Mouse (Mus musculus) liver, postnatal 0 days (tissue): ENCODE results near the gene Asic4. TPM values are rescaled to one million over a fixed set of nuclear protein-coding genes. Genes with fewer than 3 reads are reported as not detected.

Source experiments
- ATAC-seq: fragments of 200-750 bp; cut with Nextera tagmentation; 2 replicates; pipeline ENCODE4 v1.8.0; 2017; ENCODE audit warnings: mild to moderate bottlenecking, moderate library complexity
- DNase-seq: peaks from one replicate; pipeline ENCODE4 v3.0.0-alpha.2; 2016
- H3K27ac ChIP-seq: fragments of 300-500 bp; sonication (generic); 2 replicates; pipeline ENCODE4 v1.5.1; 2014; ENCODE audit warnings: antibody characterized with exemption, moderate library complexity, mild to moderate bottlenecking, low read depth
- H3K27me3 ChIP-seq: fragments of 300-500 bp; sonication (generic); 2 replicates; pipeline ENCODE4 v1.6.1; 2014; ENCODE audit warnings: low read length, control low read depth, mixed read lengths; ENCODE audit not compliant: insufficient read depth
- H3K36me3 ChIP-seq: fragments of 300-500 bp; sonication (generic); replicated peaks from 2 replicates; pipeline ENCODE4 v1.6.1; 2014; ENCODE audit warnings: mild to moderate bottlenecking, control low read depth, low read length, moderate library complexity, mixed read lengths; ENCODE audit not compliant: insufficient read depth
- H3K4me1 ChIP-seq: fragments of 300-500 bp; sonication (generic); 2 replicates; pipeline ENCODE4 v1.6.1; 2014; ENCODE audit warnings: antibody characterized with exemption, mild to moderate bottlenecking, control low read depth; ENCODE audit not compliant: insufficient read depth
- H3K4me2 ChIP-seq: fragments of 300-500 bp; sonication (generic); 2 replicates; pipeline ENCODE4 v1.6.1; 2014; ENCODE audit warnings: low read depth, mild to moderate bottlenecking, low read length, moderate library complexity, mixed read lengths
- H3K4me3 ChIP-seq: fragments of 300-500 bp; sonication (generic); 2 replicates; pipeline ENCODE4 v1.5.1; 2014; ENCODE audit warnings: low read depth, low read length
- H3K9ac ChIP-seq: fragments of 300-500 bp; sonication (generic); replicated peaks from 2 replicates; pipeline ENCODE4 v1.6.1; 2014; ENCODE audit warnings: mild to moderate bottlenecking, moderate library complexity
- H3K9me3 ChIP-seq: fragments of 300-500 bp; sonication (generic); 2 replicates; pipeline ENCODE4 v1.6.1; 2016; ENCODE audit warnings: mild to moderate bottlenecking, control low read depth, low read length, mixed read lengths
- CTCF ChIP-seq: sonication (generic); IDR thresholded peaks from 2 replicates; pipeline ENCODE4 v1.5.1; 2016; ENCODE audit warnings: antibody characterized with exemption, low read depth
- EP300 ChIP-seq: IDR thresholded peaks from 2 replicates; pipeline ENCODE4 v1.6.1; 2016; ENCODE audit warnings: antibody characterized with exemption, low read depth, mild to moderate bottlenecking
- WGBS: fragments of 180-500 bp; shearing (Covaris S2); extraction: QIAGEN DNeasy Blood & Tissue Kit; methylation state at CpG from one replicate; pipeline ENCODE4 v1.1.7; 2014; ENCODE audit not compliant: insufficient replicate concordance; 5-methylcytosine and 5-hydroxymethylcytosine counted together
- polyA plus RNA-seq: library from polyadenylated mRNA; unstranded; fragments of >200 nt; fragmentation: Nextera tagmentation; extraction: Ambion mirVana; gene quantifications from 2 replicates; pipeline ENCODE4 v1.2.1, GENCODE M21; 2015

Gene Asic4
- polyA plus RNA-seq, 1 experiment from 2014 or later: not detected

DNA sequence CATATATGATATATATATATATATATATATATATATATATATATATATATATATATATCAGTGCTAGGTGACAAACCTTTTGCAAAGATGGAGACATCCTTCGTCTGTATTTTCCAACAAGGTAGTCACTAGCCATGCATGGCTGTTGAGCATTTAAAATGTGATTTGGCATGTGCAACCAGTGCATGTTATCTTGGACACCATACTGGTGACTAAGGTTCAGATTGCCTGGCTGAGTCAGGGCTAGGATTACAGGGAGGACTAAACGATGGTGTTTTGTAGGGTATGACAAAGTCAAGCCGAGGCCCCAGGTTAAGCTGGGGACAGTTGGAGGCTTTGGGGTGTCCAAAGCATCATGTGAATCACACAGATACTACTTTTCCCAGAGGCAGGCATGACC, 5.2 kb downstream of the Asic4 start:
- no peak for TF ChIP-seq CTCF
- no peak for TF ChIP-seq EP300
- DNase-seq: no peak
- 62% methylated on average over 3 of the region's 3 CpGs for WGBS

DNA sequence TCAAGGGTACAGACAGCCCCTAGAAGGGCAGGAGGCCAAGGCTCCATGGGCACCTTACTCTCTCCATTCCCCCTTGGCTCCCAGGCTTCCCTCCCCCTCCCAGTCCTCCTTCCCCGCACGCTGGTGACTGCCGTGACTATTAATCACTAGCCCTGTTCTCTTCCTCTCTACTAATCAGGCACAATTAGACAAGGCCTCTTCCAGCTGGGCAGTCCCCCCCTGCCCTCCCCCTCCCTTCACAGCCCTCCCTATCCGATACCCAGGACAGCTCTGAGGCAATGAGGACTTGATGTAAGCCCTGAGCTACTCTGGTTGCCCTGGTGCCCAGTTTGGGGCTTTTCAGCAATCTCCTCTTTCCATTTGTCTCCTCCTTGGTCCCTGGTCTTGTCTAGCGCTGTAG, 5.7 kb downstream of the Asic4 start:
- Histone ChIP-seq H3K9ac (no peak overlapping the region), H3K27me3 (peaks cover 81% of the 10 kb centered on the region), H3K36me3 (no peaks in the 10 kb centered on the region), H3K4me3 (no peak overlapping the region), H3K4me1 (peaks cover 8% of the 10 kb centered on the region), H3K4me2 (no peak overlapping the region), H3K27ac (no peak overlapping the region), H3K9me3 (no peaks in the 10 kb centered on the region)
- ATAC-seq: no peak
- TF ChIP-seq CTCF (no peak), EP300 (no peak)
- 31% methylated on average over 5 of the region's 5 CpGs for WGBS
- no peak for DNase-seq

More for the DNA sequence above, 5.2 kb downstream of the Asic4 start:
- Histone ChIP-seq H3K9me3 (no peaks in the 10 kb centered on the region), H3K4me2 (no peak overlapping the region), H3K4me3 (no peak overlapping the region), H3K4me1 (peaks cover 11% of the 10 kb centered on the region), H3K36me3 (no peaks in the 10 kb centered on the region), H3K27ac (no peak overlapping the region), H3K9ac (no peak overlapping the region), H3K27me3 (peaks cover 86% of the 10 kb centered on the region)
- no peak for ATAC-seq

DNA sequence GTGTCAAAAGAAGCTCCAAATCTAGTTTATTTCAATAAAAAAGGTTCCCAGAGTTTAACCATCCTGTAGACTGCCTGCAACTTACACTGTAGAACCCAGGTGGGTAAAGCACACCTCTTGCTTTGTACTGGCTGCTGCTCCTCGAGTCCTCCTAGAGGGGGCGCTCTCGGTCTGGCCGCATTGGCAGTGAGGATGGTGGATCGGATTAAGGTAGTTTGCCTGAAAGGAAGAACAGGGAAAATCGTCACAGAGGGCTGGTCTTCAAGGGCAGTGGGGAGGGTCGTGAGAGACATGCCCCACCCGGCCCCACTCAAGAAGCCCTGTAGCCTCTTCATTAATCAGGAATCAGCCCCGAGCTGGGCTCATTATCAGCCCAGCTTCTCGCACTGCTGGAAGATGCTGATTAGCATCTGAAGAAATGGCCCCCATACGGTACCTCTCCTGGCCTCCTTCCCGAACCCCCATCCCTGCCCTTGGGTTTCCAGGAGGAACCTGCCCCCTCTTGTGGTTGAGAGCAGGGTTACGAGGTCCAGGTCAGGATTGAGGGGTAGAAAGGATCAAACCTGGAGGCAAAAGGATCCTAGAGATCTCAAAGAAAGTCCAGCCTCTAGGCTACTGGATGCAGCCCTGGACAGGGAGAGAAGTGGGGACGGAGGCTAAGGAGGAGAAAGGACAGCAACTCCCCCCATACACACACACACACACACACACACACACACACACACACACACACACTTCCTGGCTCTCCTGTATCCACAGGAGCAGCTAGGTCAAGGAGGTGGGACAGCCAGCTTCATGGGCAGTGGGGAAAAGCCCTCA, 6.7 kb downstream of the Asic4 start:
- no peak overlapping the region for H3K4me2 ChIP-seq
- peaks cover 71% of the 10 kb centered on the region for H3K27me3 ChIP-seq
- TF ChIP-seq EP300: no peak
- peak; percentile 57 for TF ChIP-seq CTCF
- no peaks in the 10 kb centered on the region for H3K36me3 ChIP-seq
- no peak overlapping the region for H3K9ac ChIP-seq
- no peak overlapping the region for H3K4me3 ChIP-seq
- no peak overlapping the region for H3K27ac ChIP-seq
- DNase-seq (no peak), ATAC-seq (no peak)
- no peaks in the 10 kb centered on the region for H3K9me3 ChIP-seq
- H3K4me1 ChIP-seq: peaks cover 8% of the 10 kb centered on the region
- 15% methylated on average over 14 of the region's 14 CpGs for WGBS

DNA sequence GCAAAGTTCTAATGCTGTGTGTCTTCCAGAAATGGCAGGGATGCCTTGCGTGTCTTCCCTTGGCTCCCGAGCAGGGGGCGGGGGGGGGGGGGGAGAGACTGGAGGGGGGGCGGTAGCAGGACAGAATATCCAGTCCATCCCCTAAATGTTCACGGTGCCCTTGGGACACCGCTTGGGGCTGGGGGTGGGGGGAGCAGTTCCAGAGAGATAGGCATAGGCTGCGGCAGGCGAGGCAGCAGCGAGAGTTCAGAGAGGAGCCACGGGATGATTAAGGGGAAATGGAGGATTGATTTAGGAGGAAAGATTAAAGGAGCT, 7.4 kb downstream of the Asic4 start:
- DNase-seq: no peak
- H3K9ac ChIP-seq: no peak overlapping the region
- ATAC-seq: no peak
- no peak overlapping the region for H3K27ac ChIP-seq
- no peaks in the 10 kb centered on the region for H3K36me3 ChIP-seq
- 0 out of 2 replicates have a peak overlapping the region, but pooled peaks have one; percentile 59 for H3K4me2 ChIP-seq
- 6% methylated on average over 7 of the region's 10 CpGs for WGBS
- H3K4me1 ChIP-seq: peaks cover 8% of the 10 kb centered on the region
- TF ChIP-seq CTCF (no peak), EP300 (no peak)
- no peak overlapping the region for H3K4me3 ChIP-seq
- peaks cover 63% of the 10 kb centered on the region for H3K27me3 ChIP-seq
- H3K9me3 ChIP-seq: no peaks in the 10 kb centered on the region

DNA sequence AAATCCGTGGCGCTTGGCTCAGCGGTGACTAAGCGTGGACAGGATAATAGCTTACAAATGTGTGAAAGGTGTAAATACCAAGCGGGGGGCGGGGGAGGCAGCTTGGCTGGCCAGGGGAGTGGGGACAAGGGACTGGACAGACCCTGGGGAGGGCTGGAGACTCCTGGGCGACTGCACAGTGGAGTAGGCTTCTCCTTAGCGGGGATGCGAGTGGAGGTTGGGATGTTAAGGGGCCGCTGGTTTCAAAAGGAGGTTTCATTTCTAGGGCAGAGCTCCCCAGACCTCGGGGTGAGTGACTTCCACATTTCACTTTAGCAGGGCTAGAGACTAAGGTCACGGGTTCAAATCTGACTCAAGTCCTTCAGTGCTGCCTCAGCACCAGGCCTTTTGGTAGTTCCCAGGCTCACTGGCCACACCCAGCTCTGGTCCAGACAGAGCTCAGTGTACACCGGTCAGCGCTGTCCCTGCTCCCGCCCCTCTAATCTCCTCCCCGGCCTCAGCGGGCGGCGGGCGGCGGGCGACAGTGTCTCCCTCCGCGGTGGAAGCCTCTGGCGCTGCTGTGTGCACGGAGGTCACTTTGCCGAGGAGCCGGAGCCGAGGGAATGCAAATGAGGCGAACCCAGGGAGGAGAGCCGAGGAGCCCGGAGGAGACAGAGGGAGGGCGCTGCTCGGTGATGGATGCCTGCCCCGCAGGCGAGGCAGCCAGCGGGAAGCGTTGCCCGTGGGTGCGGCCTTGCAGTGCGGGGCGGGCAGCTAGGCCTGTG, 8.0 kb downstream of the Asic4 start:
- peaks cover 9% of the 10 kb centered on the region for H3K4me1 ChIP-seq
- H3K9me3 ChIP-seq: no peaks in the 10 kb centered on the region
- H3K27me3 ChIP-seq: peaks cover 59% of the 10 kb centered on the region
- ATAC-seq: peak; percentile 37
- 3% methylated on average over 42 of the region's 42 CpGs for WGBS
- peak overlapping the region; percentile 59 for H3K4me2 ChIP-seq
- peak overlapping the region; percentile 22 for H3K4me3 ChIP-seq
- H3K9ac ChIP-seq: no peak overlapping the region; the same call in 1 of the 2 replicates
- H3K36me3 ChIP-seq: no peaks in the 10 kb centered on the region
- TF ChIP-seq CTCF (no peak), EP300 (no peak)
- no peak for DNase-seq
- no peak overlapping the region for H3K27ac ChIP-seq
